Mouse (Mus musculus) heart, embryonic 16.5 days (tissue): ENCODE measurements around the gene Spdye4b. TPM values are rescaled to one million over a fixed set of nuclear protein-coding genes. Genes with fewer than 3 reads are reported as not detected.

Source experiments
- ATAC-seq: fragments of 200-750 bp; cut with Nextera tagmentation; replicated peaks from 2 replicates; pipeline ENCODE4 v1.8.0; 2017; ENCODE audit warnings: moderate number of reproducible peaks; ENCODE audit not compliant: insufficient read depth, low FRiP score; ENCODE audit errors: extremely low read depth
- H3K27ac ChIP-seq: fragments of 300-500 bp; sonication (generic); 2 replicates; pipeline ENCODE4 v1.5.1; 2014; ENCODE audit warnings: mild to moderate bottlenecking, low read length, control low read depth, moderate library complexity
- H3K27me3 ChIP-seq: fragments of 300-500 bp; sonication (generic); 2 replicates; pipeline ENCODE4 v1.6.1; 2014; ENCODE audit warnings: low read length, mixed read lengths; ENCODE audit not compliant: control insufficient read depth, insufficient read depth
- H3K36me3 ChIP-seq: fragments of 300-500 bp; sonication (generic); 2 replicates; pipeline ENCODE4 v1.6.1; 2014; ENCODE audit not compliant: control insufficient read depth, insufficient read depth
- H3K4me1 ChIP-seq: fragments of 300-500 bp; sonication (generic); 2 replicates; pipeline ENCODE4 v1.6.1; 2014; ENCODE audit warnings: low read length, mixed read lengths; ENCODE audit not compliant: control insufficient read depth, insufficient read depth
- H3K4me2 ChIP-seq: fragments of 300-500 bp; sonication (generic); 2 replicates; pipeline ENCODE4 v1.6.1; 2014; ENCODE audit warnings: low read depth, mild to moderate bottlenecking, control low read depth, low read length
- H3K4me3 ChIP-seq: fragments of 300-500 bp; sonication (generic); 2 replicates; pipeline ENCODE4 v1.5.1; 2014; ENCODE audit warnings: mild to moderate bottlenecking, control low read depth, low read length
- H3K9ac ChIP-seq: fragments of 300-500 bp; sonication (generic); 2 replicates; pipeline ENCODE4 v1.6.1; 2014; ENCODE audit warnings: low read length, control low read depth
- H3K9me3 ChIP-seq: fragments of 300-500 bp; sonication (generic); replicated peaks from 2 replicates; pipeline ENCODE4 v1.6.1; 2016; ENCODE audit warnings: low read length; ENCODE audit not compliant: control insufficient read depth
- whole genome bisulfite sequencing: fragments of 180-500 bp; shearing (Covaris S2); extraction: QIAGEN DNeasy Blood & Tissue Kit; methylation state at CpG from one replicate; pipeline ENCODE4 v1.1.7; 2014; 5-methylcytosine and 5-hydroxymethylcytosine counted together
- microRNA-seq: library from miRNA; unstranded; fragments of <30 nt; microRNA quantifications from one replicate; pipeline ENCODE4, GENCODE M21; 2017
- polyA plus RNA-seq: library from polyadenylated mRNA; unstranded; fragments of >200 nt; fragmentation: Nextera tagmentation; extraction: Ambion mirVana; gene quantifications from 2 replicates; pipeline ENCODE4 v1.2.1, GENCODE M21; 2015

The Spdye4b gene
- polyA plus RNA-seq, 1 experiment from 2014 or later: not detected

- 31% methylated on average over 9 of the region's 9 CpGs for WGBS
- H3K9ac ChIP-seq: peak overlapping the region; percentile 98
- H3K4me2 ChIP-seq: peak overlapping the region; percentile 95
- no peaks in the 10 kb centered on the region for H3K9me3 ChIP-seq
- peak overlapping the region; percentile 89 for H3K4me3 ChIP-seq
- H3K36me3 ChIP-seq: peaks cover 26% of the 10 kb centered on the region
- no peak for ATAC-seq
- no peak overlapping the region for H3K27ac ChIP-seq
- no peaks in the 10 kb centered on the region for H3K27me3 ChIP-seq
- peaks cover 13% of the 10 kb centered on the region for H3K4me1 ChIP-seq
Observed at GRCm38 (mm10) chr5:143236036-143236435, 55.2 kb downstream of the Spdye4b start.

GRCm38 (mm10) chr5:143244926-143245325 lies 64.1 kb downstream of the Spdye4b start:
- ATAC-seq: no peak
- Histone ChIP-seq H3K27me3 (no peaks in the 10 kb centered on the region), H3K4me1 (no peaks in the 10 kb centered on the region), H3K4me3 (no peak overlapping the region), H3K9ac (no peak overlapping the region), H3K36me3 (peaks cover 78% of the 10 kb centered on the region), H3K27ac (no peak overlapping the region), H3K4me2 (no peak overlapping the region), H3K9me3 (peaks cover 8% of the 10 kb centered on the region; the same call in 1 of the 2 replicates)
- 95% methylated on average over 26 of the region's 26 CpGs for WGBS

GRCm38 (mm10) chr5:143252039-143252438 lies 71.2 kb downstream of the Spdye4b start:
- no peak overlapping the region for H3K27ac ChIP-seq
- H3K4me2 ChIP-seq: no peak overlapping the region
- H3K27me3 ChIP-seq: peaks cover 62% of the 10 kb centered on the region
- WGBS: 70% methylated on average over 6 of the region's 6 CpGs
- H3K36me3 ChIP-seq: peaks cover 12% of the 10 kb centered on the region
- no peak overlapping the region for H3K4me3 ChIP-seq
- no peak for ATAC-seq
- H3K9me3 ChIP-seq: no peaks in the 10 kb centered on the region
- H3K4me1 ChIP-seq: peaks cover 11% of the 10 kb centered on the region
- no peak overlapping the region for H3K9ac ChIP-seq

GRCm38 (mm10) chr5:143252791-143253185 lies 72.0 kb downstream of the Spdye4b start:
- Histone ChIP-seq H3K36me3 (peaks cover 7% of the 10 kb centered on the region), H3K27ac (no peak overlapping the region), H3K27me3 (peaks cover 68% of the 10 kb centered on the region), H3K4me1 (peaks cover 11% of the 10 kb centered on the region), H3K4me2 (peak overlapping the region; percentile 69; the same call in 1 of the 2 replicates), H3K9ac (no peak overlapping the region), H3K4me3 (peak overlapping the region; percentile 48), H3K9me3 (no peaks in the 10 kb centered on the region)
- no peak for ATAC-seq
- WGBS: 35% methylated on average over 18 of the region's 18 CpGs

- no peak overlapping the region for H3K27ac ChIP-seq
- peak overlapping the region; percentile 48 for H3K4me3 ChIP-seq
- WGBS: 8% methylated on average over 100 of the region's 103 CpGs
- peaks cover 4% of the 10 kb centered on the region for H3K36me3 ChIP-seq
- peak overlapping the region; percentile 20; the same call in 1 of the 2 replicates for H3K9ac ChIP-seq
- H3K27me3 ChIP-seq: peaks cover 73% of the 10 kb centered on the region
- no peaks in the 10 kb centered on the region for H3K9me3 ChIP-seq
- peak; percentile 50 for ATAC-seq
- H3K4me2 ChIP-seq: peak overlapping the region; percentile 69
- H3K4me1 ChIP-seq: peaks cover 11% of the 10 kb centered on the region
Observed at GRCm38 (mm10) chr5:143253186-143253880, 72.5 kb downstream of the Spdye4b start.

DNA sequence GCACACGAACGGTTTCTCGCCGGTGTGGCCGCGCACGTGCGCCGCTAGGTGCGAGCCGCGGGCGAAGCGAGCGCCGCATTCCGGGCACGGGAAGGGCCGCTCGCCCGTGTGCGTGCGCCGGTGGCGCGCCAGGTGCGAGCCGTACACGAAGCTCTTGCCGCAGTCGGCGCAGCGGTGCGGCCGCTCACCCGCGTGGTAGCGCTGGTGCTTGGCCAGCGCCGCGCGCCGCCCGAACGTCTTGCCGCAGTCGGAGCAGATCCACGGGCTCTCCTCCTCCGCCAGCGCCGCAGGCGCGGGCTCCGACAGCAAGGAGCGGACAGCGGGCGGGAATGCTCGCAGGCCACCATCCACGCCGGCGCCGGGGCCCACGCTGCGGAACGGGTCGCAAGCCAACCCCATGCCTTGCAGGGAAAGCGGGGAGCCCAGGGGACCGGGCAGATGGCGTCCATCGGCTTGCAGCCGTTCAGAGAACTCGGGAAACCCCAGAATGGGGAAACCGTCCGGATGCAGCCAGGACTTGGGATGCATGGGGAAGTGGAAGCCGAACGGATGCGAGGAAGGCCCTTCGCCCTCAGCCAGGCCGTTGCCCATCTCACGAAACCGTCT lies 73.2 kb downstream of the Spdye4b start:
- 8% methylated on average over 75 of the region's 81 CpGs for WGBS
- no peak for ATAC-seq
- Histone ChIP-seq H3K36me3 (no peaks in the 10 kb centered on the region; the same call in 1 of the 2 replicates), H3K9ac (peak overlapping the region; percentile 20; the same call in 1 of the 2 replicates), H3K27me3 (peaks cover 73% of the 10 kb centered on the region), H3K9me3 (no peaks in the 10 kb centered on the region), H3K4me2 (peak overlapping the region; percentile 69), H3K27ac (no peak overlapping the region), H3K4me3 (peak overlapping the region; percentile 48), H3K4me1 (peaks cover 11% of the 10 kb centered on the region)

Small RNA genes lying within 50 kb of the gene (microRNA-seq; reads per million reads assigned to microRNA genes)
- not detected for gene Gm44405

Other genes starting within 250 kb of the Spdye4b start
- gene Fscn1, start 220.7 kb upstream of the Spdye4b start, polyA plus RNA-seq: 115 and 129 TPM in 2 replicates
- 22.7 and 24.7 TPM in 2 replicates for gene Rnf216, start 68.0 kb upstream of the Spdye4b start, polyA plus RNA-seq
- not detected in 2 replicates for gene Olfr718-ps1, start 33.4 kb upstream of the Spdye4b start, polyA plus RNA-seq
- 7.5 TPM in 2 replicates for gene Rbak, start 242 bp upstream of the Spdye4b start, polyA plus RNA-seq
- not detected in 2 replicates for gene Spdye4a, start 45.9 kb downstream of the Spdye4b start, polyA plus RNA-seq
- gene Zfp12, start 54.1 kb downstream of the Spdye4b start, polyA plus RNA-seq: 7.5 and 7.8 TPM in 2 replicates
- gene Zfp316, start 89.0 kb downstream of the Spdye4b start, polyA plus RNA-seq: 1.5 and 1.9 TPM in 2 replicates
- not detected in 2 replicates for gene Zfp853, start 112.6 kb downstream of the Spdye4b start, polyA plus RNA-seq
- 24.0 TPM in 2 replicates for gene E130309D02Rik, start 134.3 kb downstream of the Spdye4b start, polyA plus RNA-seq
- 57.0 and 58.7 TPM in 2 replicates for gene Zdhhc4, start 148.2 kb downstream of the Spdye4b start, polyA plus RNA-seq
- gene Grid2ip, start 176.3 kb downstream of the Spdye4b start, polyA plus RNA-seq: 0.08 TPM in 1 of 2 replicates, not detected in the other
- 194 and 203 TPM in 2 replicates for gene Kdelr2, start 222.8 kb downstream of the Spdye4b start, polyA plus RNA-seq